Mouse (Mus musculus): ENCODE data around the gene Nrip2. TPM values are rescaled to one million over a fixed set of nuclear protein-coding genes. Genes with fewer than 3 reads are reported as not detected.

Nrip2 gene
- polyA plus RNA-seq, 1 experiment from 2014 or later, result 38.9 TPM

DNA sequence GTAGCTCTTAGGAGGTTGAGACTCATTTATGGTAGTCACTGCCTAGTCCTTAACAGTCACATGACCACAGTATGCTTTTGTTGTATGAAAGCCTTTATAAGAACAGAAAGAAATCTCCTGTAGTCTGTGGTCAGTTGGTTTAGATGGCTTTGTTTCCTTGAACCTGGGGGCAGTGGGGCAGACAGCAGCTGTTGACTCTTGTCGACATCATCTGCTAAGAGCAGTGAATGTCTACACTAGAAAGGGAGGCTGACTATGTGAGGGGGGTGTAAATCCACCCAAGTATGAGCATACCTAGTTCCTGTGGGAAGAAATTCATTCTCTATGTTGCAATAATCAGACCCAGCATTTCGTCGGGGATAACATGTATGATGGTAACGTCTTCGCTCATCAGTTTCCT is 48.0 kb downstream of the Nrip2 start:
- DNase-seq (ENCODE audit: low read depth, low spot score) (no peak), ATAC-seq (no peak)
- in situ Hi-C loops (cut with MboI; ENCODE audit: low pct_unique_long_range_greater_than_20kb), result loop anchor here (5.0 to 25.0 kb wide), 2 partner anchors 40 to 1110 kb away; no protein-coding TSS in a partner anchor
- ChIA-PET POLR2A (no interaction called here), CTCF (interaction anchor here (0.8 to 1.7 kb wide), 3 partner anchors 21 to 35 kb away, joined by 3 to 5 read pairs (median 5); no protein-coding TSS in a partner anchor)
- H3K27me3 ChIP-seq, result no peaks in the 10 kb centered on the region
- TF ChIP-seq CTCF (IDR thresholded peaks at IDR 0.05), result no peak

- in situ Hi-C loops (cut with MboI; ENCODE audit: low pct_unique_long_range_greater_than_20kb), result no loop called here
- H3K27me3 ChIP-seq, result no peaks in the 10 kb centered on the region
- TF ChIP-seq CTCF (IDR thresholded peaks at IDR 0.05), result no peak
- ATAC-seq (no peak), DNase-seq (ENCODE audit: low read depth, low spot score) (no peak)
- ChIA-PET POLR2A (no interaction called here), CTCF (interaction anchor here (1.0 to 1.3 kb wide), 3 partner anchors 11 to 24 kb away, joined by 3 read pairs; no protein-coding TSS in a partner anchor)
Measured at GRCm38 (mm10) chr6:128455835-128456605, 56.9 kb downstream of the Nrip2 start.

GRCm38 (mm10) chr6:128457186-128457585 is 58.1 kb downstream of the Nrip2 start:
- in situ Hi-C loops (cut with MboI; ENCODE audit: low pct_unique_long_range_greater_than_20kb), result no loop called here
- ChIA-PET CTCF (no interaction called here), POLR2A (no interaction called here)
- ATAC-seq, result no peak
- no peak for DNase-seq (ENCODE audit: low read depth, low spot score)
- no peak for TF ChIP-seq CTCF (IDR thresholded peaks at IDR 0.05)
- H3K27me3 ChIP-seq, result no peaks in the 10 kb centered on the region

DNA sequence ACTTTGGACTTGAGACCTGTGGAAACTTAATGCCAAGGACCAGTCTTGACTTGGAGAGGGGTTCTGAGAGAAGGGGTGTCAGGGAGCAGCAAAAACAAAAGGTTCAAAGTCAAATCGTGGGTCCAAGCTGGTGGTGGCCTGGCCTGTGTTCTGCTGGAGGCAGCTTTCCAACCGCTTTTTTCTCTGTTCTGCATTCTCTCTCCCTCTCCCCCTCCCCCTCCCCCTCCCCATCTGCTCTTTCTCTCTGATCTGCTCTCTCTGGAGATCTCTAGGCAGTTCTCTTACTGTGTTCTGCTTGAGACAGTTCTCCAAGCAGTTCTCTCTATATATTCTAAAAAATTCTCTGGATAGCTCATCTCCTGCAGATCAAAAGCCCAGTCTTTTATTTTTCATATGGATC is 61.2 kb downstream of the Nrip2 start:
- H3K27me3 ChIP-seq, result no peaks in the 10 kb centered on the region
- ChIA-PET CTCF (interaction anchor here (1.2 to 1.7 kb wide), 2 partner anchors 14 to 19 kb away, joined by 3 to 6 read pairs; no protein-coding TSS in a partner anchor), POLR2A (no interaction called here)
- TF ChIP-seq CTCF (IDR thresholded peaks at IDR 0.05), result no peak
- DNase-seq (ENCODE audit: low read depth, low spot score) (no peak), ATAC-seq (no peak)
- in situ Hi-C loops (cut with MboI; ENCODE audit: low pct_unique_long_range_greater_than_20kb), result no loop called here

DNA sequence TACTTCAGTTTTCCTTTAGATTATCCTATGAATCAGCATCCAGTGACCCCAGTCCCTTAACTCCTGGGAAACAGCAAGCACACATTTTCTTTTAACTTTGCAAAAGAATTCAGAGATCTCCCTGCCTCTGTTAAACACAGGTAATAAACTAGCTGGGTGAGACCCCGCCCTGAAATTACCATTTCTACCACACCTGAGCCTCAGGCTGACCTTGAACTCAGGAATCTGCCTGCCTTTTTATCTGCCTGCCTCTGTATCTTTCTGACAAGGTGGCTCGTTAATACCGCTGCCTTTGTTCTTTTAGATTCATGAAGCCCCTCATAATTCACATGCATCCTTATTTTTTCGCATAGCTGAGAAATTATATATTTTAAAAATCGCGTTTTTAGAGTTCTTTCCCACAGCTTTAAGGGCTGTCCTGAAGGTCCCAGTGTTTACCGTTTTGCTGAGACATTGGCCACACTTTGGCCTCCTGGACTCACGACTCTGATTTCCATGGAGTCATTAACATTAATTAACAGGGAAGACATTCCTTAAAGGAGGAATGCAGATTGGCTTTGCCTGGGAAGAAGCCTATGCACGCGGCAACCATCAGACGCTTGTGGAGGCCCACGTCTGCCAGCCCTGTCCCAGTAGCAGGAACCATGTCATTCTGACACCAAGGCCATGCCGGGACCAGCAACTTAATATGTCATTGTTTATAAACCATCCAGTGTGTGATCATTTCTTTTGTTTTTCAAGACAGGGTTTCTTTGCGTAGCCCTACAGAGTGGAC is 61.8 kb downstream of the Nrip2 start:
- H3K27me3 ChIP-seq, result no peaks in the 10 kb centered on the region
- ChIA-PET CTCF (interaction anchor here (1.2 to 1.7 kb wide), 2 partner anchors 15 to 19 kb away, joined by 3 to 6 read pairs; no protein-coding TSS in a partner anchor), POLR2A (no interaction called here)
- TF ChIP-seq CTCF (IDR thresholded peaks at IDR 0.05), result no peak
- in situ Hi-C loops (cut with MboI; ENCODE audit: low pct_unique_long_range_greater_than_20kb), result no loop called here
- ATAC-seq (no peak), DNase-seq (ENCODE audit: low read depth, low spot score) (no peak)

GRCm38 (mm10) chr6:128461606-128462005 is 62.5 kb downstream of the Nrip2 start:
- in situ Hi-C loops (cut with MboI; ENCODE audit: low pct_unique_long_range_greater_than_20kb), result no loop called here
- DNase-seq (ENCODE audit: low read depth, low spot score) (no peak), ATAC-seq (no peak)
- ChIA-PET CTCF (interaction anchor here (1.3 kb wide), 1 partner anchor 18 kb away, joined by 3 read pairs; no protein-coding TSS in a partner anchor), POLR2A (no interaction called here)
- TF ChIP-seq CTCF (IDR thresholded peaks at IDR 0.05), result no peak
- H3K27me3 ChIP-seq, result no peaks in the 10 kb centered on the region

- no peak for ATAC-seq
- ChIA-PET POLR2A (no interaction called here), CTCF (no interaction called here)
- DNase-seq (ENCODE audit: low read depth, low spot score), result no peak
- in situ Hi-C loops (cut with MboI; ENCODE audit: low pct_unique_long_range_greater_than_20kb), result no loop called here
- TF ChIP-seq CTCF (IDR thresholded peaks at IDR 0.05), result no peak
- no peaks in the 10 kb centered on the region for H3K27me3 ChIP-seq
Measured at GRCm38 (mm10) chr6:128464996-128465395, 65.9 kb downstream of the Nrip2 start.

Other genes starting within 250 kb of the Nrip2 start
- gene Tead4, start 98.5 kb upstream of the Nrip2 start, polyA plus RNA-seq (2021), result 6.1 TPM
- gene Tulp3, start 43.4 kb upstream of the Nrip2 start, polyA plus RNA-seq (2021), result 79.6 TPM
- 47.2 TPM for gene Rhno1, start 36.4 kb upstream of the Nrip2 start, polyA plus RNA-seq (2021)
- gene Foxm1, start 36.3 kb upstream of the Nrip2 start, polyA plus RNA-seq (2021), result 45.4 TPM
- 0.44 TPM for gene Tex52, start 23.8 kb upstream of the Nrip2 start, polyA plus RNA-seq (2021)
- not detected for gene Gm44596, start 23.8 kb upstream of the Nrip2 start, polyA plus RNA-seq (2021)
- 20.4 TPM for gene Itfg2, start 25.6 kb downstream of the Nrip2 start, polyA plus RNA-seq (2021)
- 284 TPM for gene Fkbp4, start 39.4 kb downstream of the Nrip2 start, polyA plus RNA-seq (2021)
- gene Pzp, start 127.4 kb downstream of the Nrip2 start, polyA plus RNA-seq (2021), result 0.04 TPM
- gene A2ml1, start 182.3 kb downstream of the Nrip2 start, polyA plus RNA-seq (2021), result 0.12 TPM
- gene Klrb1a, start 224.2 kb downstream of the Nrip2 start, polyA plus RNA-seq (2021), result not detected

All from Patski (cell line).